Mouse (Mus musculus) stomach, embryonic 16.5 days (tissue): Measurements from ENCODE around the gene Trim14. TPM values are rescaled to one million over a fixed set of nuclear protein-coding genes. Genes with fewer than 3 reads are reported as not detected.
A peak's percentile ranks its signal among the peaks of the same experiment; 100 is the strongest.

Source experiments
- ATAC-seq: fragments of 200-750 bp; cut with Nextera tagmentation; 2 replicates; pipeline ENCODE4 v1.8.0; 2017; ENCODE audit warnings: moderate number of reproducible peaks, moderate TSS enrichment; ENCODE audit not compliant: insufficient read depth, low FRiP score
- H3K27ac ChIP-seq: fragments of 300-500 bp; sonication (generic); 2 replicates; pipeline ENCODE4 v1.5.1; 2014; ENCODE audit warnings: low read length
- H3K27me3 ChIP-seq: fragments of 300-500 bp; sonication (generic); 2 replicates; pipeline ENCODE4 v1.6.1; 2014; ENCODE audit warnings: low read length, control low read depth, mixed read lengths; ENCODE audit not compliant: control insufficient read depth, insufficient read depth
- H3K36me3 ChIP-seq: fragments of 300-500 bp; sonication (generic); 2 replicates; pipeline ENCODE4 v1.6.1; 2014; ENCODE audit warnings: low read length; ENCODE audit not compliant: control insufficient read depth, insufficient read depth
- H3K4me1 ChIP-seq: fragments of 300-500 bp; sonication (generic); 2 replicates; pipeline ENCODE4 v1.6.1; 2014; ENCODE audit warnings: low read length, control low read depth, mixed read lengths; ENCODE audit not compliant: control insufficient read depth, insufficient read depth
- H3K4me2 ChIP-seq: fragments of 300-500 bp; sonication (generic); 2 replicates; pipeline ENCODE4 v1.6.1; 2014; ENCODE audit warnings: low read depth, low read length, mixed read lengths
- H3K4me3 ChIP-seq: fragments of 300-500 bp; sonication (generic); replicated peaks from 2 replicates; pipeline ENCODE4 v1.5.1; 2014; ENCODE audit warnings: mild to moderate bottlenecking, low read length
- H3K9ac ChIP-seq: fragments of 300-500 bp; sonication (generic); 2 replicates; pipeline ENCODE4 v1.6.1; 2014; ENCODE audit warnings: low read length
- H3K9me3 ChIP-seq: fragments of 300-500 bp; sonication (generic); replicated peaks from 2 replicates; pipeline ENCODE4 v1.6.1; 2016; ENCODE audit warnings: low read length, control low read depth; ENCODE audit not compliant: control insufficient read depth
- WGBS: fragments of 180-500 bp; shearing (Covaris S2); extraction: QIAGEN DNeasy Blood & Tissue Kit; methylation state at CpG from one replicate; pipeline ENCODE4 v1.1.7; 2014; 5-methylcytosine and 5-hydroxymethylcytosine counted together
- polyA plus RNA-seq: library from polyadenylated mRNA; unstranded; fragments of >200 nt; fragmentation: Nextera tagmentation; extraction: Ambion mirVana; gene quantifications from 2 replicates; pipeline ENCODE4 v1.2.1, GENCODE M21; 2015

Trim14 gene
- polyA plus RNA-seq, 1 experiment from 2014 or later, result 4.4 TPM

- 91% methylated on average over 5 of the region's 5 CpGs for WGBS
- peaks cover 19% of the 10 kb centered on the region for H3K4me1 ChIP-seq
- no peak overlapping the region for H3K4me3 ChIP-seq
- no peak overlapping the region for H3K9ac ChIP-seq
- H3K27me3 ChIP-seq, result no peaks in the 10 kb centered on the region
- no peak overlapping the region for H3K27ac ChIP-seq
- H3K9me3 ChIP-seq, result no peaks in the 10 kb centered on the region
- no peak for ATAC-seq
- H3K4me2 ChIP-seq, result no peak overlapping the region
- H3K36me3 ChIP-seq, result no peaks in the 10 kb centered on the region
Observed at GRCm38 (mm10) chr4:46487348-46487747, 48.6 kb downstream of the Trim14 start.

- H3K27me3 ChIP-seq, result no peaks in the 10 kb centered on the region
- ATAC-seq, result no peak
- no peak overlapping the region for H3K4me2 ChIP-seq
- peak overlapping the region; percentile 39; the same call in 1 of the 2 replicates for H3K9ac ChIP-seq
- no peaks in the 10 kb centered on the region for H3K9me3 ChIP-seq
- H3K4me3 ChIP-seq, result no peak overlapping the region
- H3K36me3 ChIP-seq, result no peaks in the 10 kb centered on the region
- peak overlapping the region; percentile 70 for H3K27ac ChIP-seq
- WGBS, result 37% methylated on average over 14 of the region's 14 CpGs
- H3K4me1 ChIP-seq, result peaks cover 15% of the 10 kb centered on the region
Observed at GRCm38 (mm10) chr4:46485696-46486417, 50.1 kb downstream of the Trim14 start.

GRCm38 (mm10) chr4:46479081-46479480, 56.9 kb downstream of the Trim14 start:
- Histone ChIP-seq H3K9ac (no peak overlapping the region), H3K4me2 (no peak overlapping the region), H3K36me3 (peaks cover 12% of the 10 kb centered on the region), H3K27me3 (no peaks in the 10 kb centered on the region), H3K4me1 (no peaks in the 10 kb centered on the region), H3K27ac (no peak overlapping the region), H3K4me3 (no peak overlapping the region), H3K9me3 (no peaks in the 10 kb centered on the region)
- ATAC-seq, result no peak
- 89% methylated on average over 2 of the region's 2 CpGs for WGBS

- Histone ChIP-seq H3K36me3 (peaks cover 40% of the 10 kb centered on the region), H3K4me2 (no peak overlapping the region), H3K9ac (no peak overlapping the region), H3K4me1 (no peaks in the 10 kb centered on the region), H3K9me3 (no peaks in the 10 kb centered on the region), H3K4me3 (no peak overlapping the region), H3K27me3 (no peaks in the 10 kb centered on the region), H3K27ac (no peak overlapping the region)
- WGBS, result 92% methylated on average over 5 of the region's 5 CpGs
- no peak for ATAC-seq
Observed at GRCm38 (mm10) chr4:46475101-46475500, 60.8 kb downstream of the Trim14 start.

- ATAC-seq, result no peak
- 79% methylated on average over 3 of the region's 3 CpGs for WGBS
Observed at GRCm38 (mm10) chr4:46465740-46466139, 70.2 kb downstream of the Trim14 start.

GRCm38 (mm10) chr4:46463130-46463830, 72.7 kb downstream of the Trim14 start:
- Histone ChIP-seq H3K27me3 (no peaks in the 10 kb centered on the region), H3K4me2 (no peak overlapping the region), H3K4me3 (no peak overlapping the region), H3K9me3 (no peaks in the 10 kb centered on the region), H3K9ac (no peak overlapping the region), H3K4me1 (no peaks in the 10 kb centered on the region), H3K36me3 (peaks cover 23% of the 10 kb centered on the region), H3K27ac (no peak overlapping the region)
- WGBS, result 86% methylated on average over 7 of the region's 7 CpGs
- peak; percentile 25; the same call in 1 of the 2 replicates for ATAC-seq

More at GRCm38 (mm10) chr4:46465740-46466139, 70.2 kb downstream of the Trim14 start:
- H3K4me2 ChIP-seq, result no peak overlapping the region
- peaks cover 36% of the 10 kb centered on the region for H3K36me3 ChIP-seq
- no peaks in the 10 kb centered on the region for H3K4me1 ChIP-seq
- H3K9ac ChIP-seq, result no peak overlapping the region
- no peaks in the 10 kb centered on the region for H3K27me3 ChIP-seq
- no peak overlapping the region for H3K4me3 ChIP-seq
- no peak overlapping the region for H3K27ac ChIP-seq
- no peaks in the 10 kb centered on the region for H3K9me3 ChIP-seq

- Histone ChIP-seq H3K27ac (no peak overlapping the region), H3K4me3 (no peak overlapping the region), H3K4me2 (no peak overlapping the region), H3K36me3 (peaks cover 9% of the 10 kb centered on the region; the same call in 1 of the 2 replicates), H3K4me1 (peaks cover 19% of the 10 kb centered on the region), H3K27me3 (no peaks in the 10 kb centered on the region), H3K9ac (no peak overlapping the region), H3K9me3 (no peaks in the 10 kb centered on the region)
- 79% methylated on average over 2 of the region's 2 CpGs for WGBS
- ATAC-seq, result no peak
Observed at GRCm38 (mm10) chr4:46458411-46458810, 77.5 kb downstream of the Trim14 start.

- Histone ChIP-seq H3K9ac (no peak overlapping the region), H3K36me3 (peaks cover 3% of the 10 kb centered on the region; the same call in 1 of the 2 replicates), H3K27ac (no peak overlapping the region), H3K4me3 (no peak overlapping the region), H3K27me3 (no peaks in the 10 kb centered on the region), H3K4me1 (peaks cover 27% of the 10 kb centered on the region), H3K9me3 (no peaks in the 10 kb centered on the region), H3K4me2 (no peak overlapping the region)
- 85% methylated on average over 3 of the region's 3 CpGs for WGBS
- ATAC-seq, result no peak
Observed at GRCm38 (mm10) chr4:46457186-46457585, 78.8 kb downstream of the Trim14 start.

GRCm38 (mm10) chr4:46456762-46457161, 79.2 kb downstream of the Trim14 start:
- H3K4me2 ChIP-seq, result no peak overlapping the region
- no peak for ATAC-seq
- H3K9ac ChIP-seq, result no peak overlapping the region
- H3K27ac ChIP-seq, result no peak overlapping the region
- 75% methylated on average over 4 of the region's 4 CpGs for WGBS
- H3K4me1 ChIP-seq, result peaks cover 27% of the 10 kb centered on the region
- no peaks in the 10 kb centered on the region for H3K9me3 ChIP-seq
- H3K27me3 ChIP-seq, result no peaks in the 10 kb centered on the region
- H3K4me3 ChIP-seq, result no peak overlapping the region
- peaks cover 3% of the 10 kb centered on the region; the same call in 1 of the 2 replicates for H3K36me3 ChIP-seq
